Mouse (Mus musculus) lung, embryonic 16.5 days (tissue): Measurements from ENCODE around the gene Ppil6. TPM values are rescaled to one million over a fixed set of nuclear protein-coding genes. Genes with fewer than 3 reads are reported as not detected.

Experiments used
- ATAC-seq: fragments of 200-750 bp; cut with Nextera tagmentation; 2 replicates; pipeline ENCODE4 v1.8.0; 2017; ENCODE audit warnings: low read depth, mild to moderate bottlenecking, moderate library complexity
- H3K27ac ChIP-seq: fragments of 300-500 bp; sonication (generic); 2 replicates; pipeline ENCODE4 v1.5.1; 2014; ENCODE audit warnings: mild to moderate bottlenecking, control low read depth, low read length
- H3K27me3 ChIP-seq: fragments of 300-500 bp; sonication (generic); 2 replicates; pipeline ENCODE4 v1.6.1; 2014; ENCODE audit warnings: low read depth, low read length, mixed read lengths; ENCODE audit not compliant: control insufficient read depth, insufficient read depth
- H3K36me3 ChIP-seq: fragments of 300-500 bp; sonication (generic); 2 replicates; pipeline ENCODE4 v1.6.1; 2014; ENCODE audit warnings: low read length; ENCODE audit not compliant: control insufficient read depth, insufficient read depth
- H3K4me1 ChIP-seq: fragments of 300-500 bp; sonication (generic); replicated peaks from 2 replicates; pipeline ENCODE4 v1.6.1; 2014; ENCODE audit warnings: low read length, mixed read lengths; ENCODE audit not compliant: control insufficient read depth, insufficient read depth
- H3K4me2 ChIP-seq: fragments of 300-500 bp; sonication (generic); 2 replicates; pipeline ENCODE4 v1.6.1; 2014; ENCODE audit warnings: low read depth, low read length, control low read depth
- H3K4me3 ChIP-seq: fragments of 300-500 bp; sonication (generic); 2 replicates; pipeline ENCODE4 v1.5.1; 2014; ENCODE audit warnings: mild to moderate bottlenecking, low read length, control low read depth
- H3K9ac ChIP-seq: fragments of 300-500 bp; sonication (generic); 2 replicates; pipeline ENCODE4 v1.6.1; 2014; ENCODE audit warnings: low read length, control low read depth
- H3K9me3 ChIP-seq: fragments of 300-500 bp; sonication (generic); 2 replicates; pipeline ENCODE4 v1.6.1; 2016; ENCODE audit warnings: low read length; ENCODE audit not compliant: control insufficient read depth
- WGBS: fragments of 180-500 bp; shearing (Covaris S2); extraction: QIAGEN DNeasy Blood & Tissue Kit; methylation state at CpG from one replicate; pipeline ENCODE4 v1.1.7; 2014; 5-methylcytosine and 5-hydroxymethylcytosine counted together
- polyA plus RNA-seq: library from polyadenylated mRNA; unstranded; fragments of >200 nt; fragmentation: Nextera tagmentation; extraction: Ambion mirVana; gene quantifications from 2 replicates; pipeline ENCODE4 v1.2.1, GENCODE M21; 2015

The Ppil6 gene
- polyA plus RNA-seq, 1 experiment from 2014 or later = 4.0 TPM

DNA sequence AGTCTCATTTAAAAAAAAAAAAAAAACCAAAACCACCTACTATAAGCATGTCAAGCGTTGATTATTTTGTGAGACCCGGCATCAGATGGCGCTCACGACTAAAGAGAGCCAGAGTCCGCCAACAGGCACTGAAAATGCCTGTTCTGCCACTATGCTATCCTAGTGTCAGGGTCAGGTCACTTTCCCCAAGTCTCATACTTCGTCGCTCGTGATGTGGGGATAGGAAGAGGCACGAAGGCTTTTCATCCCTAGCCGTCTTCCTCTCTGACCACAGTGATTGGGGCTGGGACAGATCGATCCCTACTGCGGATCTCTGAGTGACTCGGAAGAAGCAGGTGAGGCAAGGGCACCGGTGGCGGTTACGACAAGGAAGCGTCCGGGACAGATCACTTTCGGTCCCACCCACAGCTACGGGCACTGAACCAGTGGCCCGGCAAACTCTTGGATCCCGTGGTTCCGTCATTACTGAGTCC lies 28.3 kb downstream of the Ppil6 start:
- H3K4me1 ChIP-seq = peaks cover 22% of the 10 kb centered on the region
- H3K36me3 ChIP-seq = no peaks in the 10 kb centered on the region
- H3K9ac ChIP-seq = peak overlapping the region; percentile 97
- H3K27me3 ChIP-seq = no peaks in the 10 kb centered on the region
- ATAC-seq = peak; percentile 63
- no peaks in the 10 kb centered on the region for H3K9me3 ChIP-seq
- H3K4me2 ChIP-seq = peak overlapping the region; percentile 90
- under 1% methylated on average over 23 of the region's 23 CpGs for WGBS
- peak overlapping the region; percentile 97 for H3K4me3 ChIP-seq
- H3K27ac ChIP-seq = peak overlapping the region; percentile 97

- H3K4me1 ChIP-seq = peaks cover 24% of the 10 kb centered on the region
- ATAC-seq = peak; percentile 94
- no peaks in the 10 kb centered on the region for H3K27me3 ChIP-seq
- H3K4me2 ChIP-seq = peak within 1 kb of the TSS; percentile 90
- peak within 1 kb of the TSS; percentile 97 for H3K27ac ChIP-seq
- H3K4me3 ChIP-seq = peak within 1 kb of the TSS; percentile 97
- WGBS = under 1% methylated on average over 58 of the region's 69 CpGs
- no peaks in the 10 kb centered on the region for H3K36me3 ChIP-seq
- H3K9me3 ChIP-seq = no peaks in the 10 kb centered on the region
- peak within 1 kb of the TSS; percentile 97 for H3K9ac ChIP-seq
Measured at GRCm38 (mm10) chr10:41518981-41519618, 28.9 kb downstream of the Ppil6 start, which contains the start of gene Cd164. TSS of gene Cd164 (plus strand) at chr10:41519414.

- Histone ChIP-seq H3K27ac (peak overlapping the region; percentile 97), H3K36me3 (peaks cover 5% of the 10 kb centered on the region; the same call in 1 of the 2 replicates), H3K9ac (peak overlapping the region; percentile 97), H3K27me3 (no peaks in the 10 kb centered on the region), H3K4me2 (peak overlapping the region; percentile 88), H3K4me3 (peak overlapping the region; percentile 97), H3K4me1 (peaks cover 24% of the 10 kb centered on the region), H3K9me3 (no peaks in the 10 kb centered on the region)
- ATAC-seq = peak; percentile 49
- under 1% methylated on average over 62 of the region's 65 CpGs for WGBS
Measured at GRCm38 (mm10) chr10:41519640-41520409, 29.6 kb downstream of the Ppil6 start.

DNA sequence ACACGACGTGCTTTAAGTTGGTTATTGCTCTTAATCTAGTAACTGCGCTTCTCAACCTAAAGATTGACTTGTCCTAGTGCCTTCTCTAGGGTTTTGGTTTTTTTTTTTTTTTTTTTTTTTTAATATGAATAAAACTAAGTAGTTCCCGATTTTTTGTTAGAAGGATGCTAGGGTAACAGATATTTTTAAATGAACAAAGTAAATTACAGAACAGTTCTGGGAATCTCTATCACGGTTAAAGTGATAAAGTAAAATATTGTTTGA lies 30.1 kb downstream of the Ppil6 start:
- H3K9ac ChIP-seq = peak overlapping the region; percentile 97
- peaks cover 24% of the 10 kb centered on the region for H3K4me1 ChIP-seq
- no peaks in the 10 kb centered on the region for H3K9me3 ChIP-seq
- H3K4me2 ChIP-seq = peak overlapping the region; percentile 88
- peak overlapping the region; percentile 97; the same call in 1 of the 2 replicates for H3K27ac ChIP-seq
- ATAC-seq = no peak
- under 1% methylated on average over 5 of the region's 5 CpGs for WGBS
- H3K27me3 ChIP-seq = no peaks in the 10 kb centered on the region
- peaks cover 8% of the 10 kb centered on the region; the same call in 1 of the 2 replicates for H3K36me3 ChIP-seq
- peak overlapping the region; percentile 97 for H3K4me3 ChIP-seq

DNA sequence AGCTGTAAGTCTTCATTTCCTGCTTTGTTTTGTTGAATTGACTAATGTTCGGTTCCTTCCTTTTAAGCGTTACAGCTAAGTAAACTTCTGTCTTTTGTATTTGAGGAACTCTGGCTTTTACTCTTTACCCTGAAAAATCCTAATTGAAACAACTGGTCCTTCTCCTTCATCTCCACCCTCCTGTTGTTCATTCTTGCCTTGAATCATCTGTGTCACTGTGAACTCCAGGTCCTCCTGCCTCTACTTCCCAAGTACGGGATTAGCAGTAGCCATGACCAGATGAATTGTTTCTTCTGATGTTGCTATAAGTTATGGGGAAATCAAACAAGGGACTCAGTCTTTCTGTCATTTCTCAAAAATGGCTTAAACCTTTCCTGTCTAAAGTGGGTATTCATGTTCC lies 33.1 kb downstream of the Ppil6 start:
- Histone ChIP-seq H3K9me3 (no peaks in the 10 kb centered on the region), H3K27me3 (no peaks in the 10 kb centered on the region), H3K4me2 (no peak overlapping the region), H3K27ac (peak overlapping the region; percentile 27; the same call in 1 of the 2 replicates), H3K36me3 (peaks cover 10% of the 10 kb centered on the region; the same call in 1 of the 2 replicates), H3K4me3 (no peak overlapping the region), H3K9ac (no peak overlapping the region), H3K4me1 (peaks cover 20% of the 10 kb centered on the region)
- no peak for ATAC-seq
- 65% methylated on average over 3 of the region's 3 CpGs for WGBS

- H3K4me1 ChIP-seq = peaks cover 20% of the 10 kb centered on the region
- WGBS = 66% methylated on average over 1 of the region's 1 CpGs
- no peak overlapping the region for H3K4me3 ChIP-seq
- H3K9me3 ChIP-seq = no peaks in the 10 kb centered on the region
- H3K27me3 ChIP-seq = no peaks in the 10 kb centered on the region
- H3K9ac ChIP-seq = no peak overlapping the region
- peaks cover 21% of the 10 kb centered on the region for H3K36me3 ChIP-seq
- H3K4me2 ChIP-seq = no peak overlapping the region
- no peak for ATAC-seq
- H3K27ac ChIP-seq = no peak overlapping the region
Measured at GRCm38 (mm10) chr10:41525696-41526095, 35.5 kb downstream of the Ppil6 start.

DNA sequence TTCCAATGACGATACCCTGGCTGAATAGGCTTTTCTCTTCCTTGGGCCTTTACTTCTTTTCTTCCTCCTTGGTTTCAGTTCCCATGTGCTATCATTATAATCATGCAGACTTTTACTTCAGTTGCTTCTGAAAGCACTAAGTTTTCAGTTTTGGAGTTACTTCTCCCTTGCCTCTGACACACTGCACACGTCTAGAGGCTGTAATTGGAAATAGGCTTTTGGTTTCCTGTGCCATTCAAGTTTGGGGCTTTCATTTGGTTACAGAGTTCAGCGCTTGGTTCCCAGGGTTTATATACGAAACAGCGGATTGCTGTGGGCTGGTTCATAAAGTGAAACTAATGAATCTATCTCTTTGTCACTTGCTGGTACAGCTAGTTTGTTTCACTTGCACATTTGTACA lies 39.7 kb downstream of the Ppil6 start:
- H3K36me3 ChIP-seq = peaks cover 32% of the 10 kb centered on the region
- no peaks in the 10 kb centered on the region for H3K9me3 ChIP-seq
- no peak overlapping the region for H3K27ac ChIP-seq
- no peaks in the 10 kb centered on the region for H3K4me1 ChIP-seq
- H3K4me2 ChIP-seq = no peak overlapping the region
- no peak overlapping the region for H3K4me3 ChIP-seq
- no peaks in the 10 kb centered on the region for H3K27me3 ChIP-seq
- no peak overlapping the region for H3K9ac ChIP-seq
- no peak for ATAC-seq
- 83% methylated on average over 5 of the region's 5 CpGs for WGBS

DNA sequence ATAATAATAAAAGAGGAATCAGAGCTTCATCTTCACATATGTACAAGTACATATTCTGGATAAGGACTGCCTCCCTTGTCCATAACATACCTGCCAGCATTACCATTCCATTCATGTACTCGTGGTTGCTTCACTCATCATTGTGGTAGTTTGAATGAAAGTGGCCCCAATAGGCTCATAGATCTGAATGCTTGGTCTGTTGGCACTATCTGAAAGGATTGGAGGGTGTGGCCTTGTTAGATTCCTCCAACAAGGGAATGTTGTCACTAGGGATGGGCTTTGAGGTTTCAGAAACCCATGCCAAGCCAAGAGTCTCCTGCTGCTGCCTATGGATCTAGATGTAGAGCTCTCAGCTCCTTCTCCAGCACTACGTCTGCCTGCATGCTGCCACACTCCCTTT lies 45.8 kb downstream of the Ppil6 start:
- Histone ChIP-seq H3K9me3 (no peaks in the 10 kb centered on the region), H3K4me1 (no peaks in the 10 kb centered on the region), H3K27me3 (no peaks in the 10 kb centered on the region), H3K4me2 (no peak overlapping the region), H3K27ac (no peak overlapping the region), H3K9ac (no peak overlapping the region), H3K36me3 (peaks cover 16% of the 10 kb centered on the region), H3K4me3 (no peak overlapping the region)
- WGBS = 94% methylated on average over 2 of the region's 2 CpGs
- ATAC-seq = no peak

GRCm38 (mm10) chr10:41536714-41537113 lies 46.5 kb downstream of the Ppil6 start:
- 94% methylated on average over 1 of the region's 1 CpGs for WGBS
- Histone ChIP-seq H3K36me3 (peaks cover 14% of the 10 kb centered on the region), H3K27ac (no peak overlapping the region), H3K4me2 (no peak overlapping the region), H3K9ac (no peak overlapping the region), H3K4me3 (no peak overlapping the region), H3K9me3 (no peaks in the 10 kb centered on the region), H3K27me3 (no peaks in the 10 kb centered on the region), H3K4me1 (no peaks in the 10 kb centered on the region)
- no peak for ATAC-seq
